Mouse (Mus musculus): ENCODE measurements around the gene Rwdd4a. TPM values are rescaled to one million over a fixed set of nuclear protein-coding genes. Genes with fewer than 3 reads are reported as not detected.

Rwdd4a gene
- polyA plus RNA-seq (2012; rRNA removed): 12.5 and 13.4 TPM in 2 replicates

DNA sequence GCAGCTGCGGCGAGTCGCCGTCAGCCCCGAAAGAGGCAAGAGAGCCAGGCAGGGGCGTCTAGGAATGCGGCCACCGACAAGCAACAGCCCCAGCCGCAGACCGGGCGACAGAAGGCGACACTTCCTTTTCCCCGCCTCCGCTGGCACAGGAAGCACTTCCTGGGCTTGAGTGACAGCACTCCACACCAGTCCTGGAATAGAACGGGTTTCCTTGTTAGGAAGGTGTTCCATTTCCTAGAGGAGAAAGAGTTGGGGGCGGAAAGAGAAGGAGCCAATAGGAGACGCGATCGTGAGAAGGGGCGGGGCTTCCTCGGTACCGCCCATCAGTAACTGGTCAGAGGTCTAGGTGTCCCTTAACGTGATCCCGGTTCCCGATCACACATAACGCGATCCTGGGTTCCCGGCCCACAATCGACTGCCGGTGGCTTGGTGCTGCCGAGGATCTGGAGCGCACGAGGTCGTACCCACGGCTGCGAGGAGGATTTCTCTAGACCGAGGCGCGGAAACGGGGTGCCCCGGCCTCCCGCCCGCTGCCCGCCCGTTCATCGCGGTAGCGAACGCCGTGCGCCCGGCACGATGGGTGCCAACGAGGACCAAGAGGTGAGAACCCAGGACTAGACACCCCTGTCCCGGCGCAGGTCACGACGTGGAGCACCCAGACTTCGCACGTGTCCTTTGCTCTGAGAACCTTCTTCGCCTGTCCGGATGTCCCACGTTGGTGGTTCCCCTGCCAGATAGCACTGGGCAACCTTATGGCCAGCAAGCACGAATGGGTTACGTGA lies at the start of gene Rwdd4a, which contains the start of gene Trappc11:
Rwdd4a (plus strand) TSS at position 321 of the 782 bp plus-strand sequence.
Trappc11 (minus strand) TSS at position 127 of the 782 bp plus-strand sequence.
- DNase-seq (ENCODE audit: low read depth): peak; percentile 89

DNA sequence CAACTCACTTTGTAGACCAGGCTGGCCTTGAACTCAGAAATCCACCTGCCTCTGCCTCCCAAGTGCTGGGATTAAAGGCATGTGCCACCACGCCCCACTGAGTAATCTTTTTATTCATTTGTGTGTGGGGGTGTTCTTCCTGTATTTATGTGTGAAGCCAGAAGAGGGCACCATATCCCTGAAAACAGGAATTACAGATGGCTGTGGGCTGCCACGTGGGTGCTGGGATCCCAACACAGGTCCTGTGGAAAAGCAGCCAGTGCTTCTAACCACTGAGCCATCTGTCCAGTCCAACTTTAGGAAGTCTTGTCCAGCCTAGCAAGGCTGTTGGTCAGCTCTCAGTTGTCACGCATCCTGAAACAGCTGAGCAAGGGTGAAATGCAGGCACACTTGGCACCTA lies 46.2 kb upstream of the Rwdd4a start:
- DNase-seq (ENCODE audit: low read depth): no peak

DNA sequence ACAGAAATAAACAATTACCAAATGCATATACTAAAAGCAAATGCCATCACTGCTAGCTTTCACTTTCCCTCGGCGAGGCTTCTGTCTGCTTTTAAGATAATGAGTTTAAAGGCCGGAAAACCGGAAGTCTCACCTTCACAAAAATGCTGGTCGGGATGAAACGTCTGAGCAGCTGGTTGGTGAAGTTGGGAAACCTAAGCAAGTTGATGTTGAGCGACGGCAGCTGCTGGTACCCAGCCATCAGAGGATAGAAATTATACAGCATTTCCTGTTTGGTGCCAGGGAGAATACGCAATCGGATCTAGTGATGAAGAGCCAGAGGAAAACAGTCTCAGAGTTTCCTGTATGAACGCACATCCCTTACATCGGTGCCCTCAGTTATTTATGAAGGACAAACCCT lies 40.4 kb upstream of the Rwdd4a start:
- DNase-seq (ENCODE audit: low read depth): no peak

DNA sequence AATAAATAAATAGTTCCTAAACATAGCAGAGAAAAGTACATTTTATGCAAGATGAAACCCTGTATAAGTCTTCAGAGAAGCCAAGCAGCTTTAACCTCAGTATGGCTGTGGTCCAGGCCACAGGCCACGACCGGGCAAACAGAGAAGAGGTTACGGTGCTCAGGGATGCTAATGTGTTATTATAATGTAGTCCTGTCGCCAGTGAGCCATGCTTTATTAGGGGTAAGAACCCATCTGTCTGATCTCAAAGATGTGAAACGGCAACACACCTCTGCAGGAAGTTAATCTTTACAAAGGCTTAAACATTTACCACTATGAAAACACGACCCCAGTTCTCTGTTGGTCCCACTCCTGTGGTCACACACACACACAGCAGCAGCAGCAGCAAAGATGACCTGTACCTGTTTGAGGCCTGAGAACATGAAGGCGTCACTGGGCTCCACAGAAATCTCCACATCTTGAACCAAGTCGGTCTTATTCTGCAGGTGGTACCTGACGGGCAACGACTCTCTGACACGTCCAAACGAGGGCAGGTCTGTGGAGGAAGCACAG lies 38.8 kb upstream of the Rwdd4a start:
- DNase-seq (ENCODE audit: low read depth): no peak

DNA sequence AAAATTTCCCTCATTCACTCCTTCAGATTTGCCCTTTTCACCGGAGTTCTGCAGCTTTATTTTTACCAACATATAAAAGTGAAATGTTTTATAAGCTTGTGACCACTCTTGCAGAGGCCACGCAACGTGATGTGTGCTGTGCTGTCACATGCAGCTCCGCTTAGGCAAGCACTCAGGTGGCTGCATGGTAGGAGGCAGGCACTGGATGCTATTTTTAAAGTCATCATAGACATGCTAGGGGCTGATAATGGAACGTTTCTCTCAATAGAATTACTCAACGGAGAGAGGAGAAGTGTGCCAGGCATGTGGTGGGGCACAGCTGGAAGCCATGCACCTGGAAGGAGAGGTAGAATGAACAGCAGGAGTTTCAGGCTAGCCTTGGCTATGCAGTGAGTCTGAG lies 38.0 kb upstream of the Rwdd4a start:
- DNase-seq (ENCODE audit: low read depth): no peak

DNA sequence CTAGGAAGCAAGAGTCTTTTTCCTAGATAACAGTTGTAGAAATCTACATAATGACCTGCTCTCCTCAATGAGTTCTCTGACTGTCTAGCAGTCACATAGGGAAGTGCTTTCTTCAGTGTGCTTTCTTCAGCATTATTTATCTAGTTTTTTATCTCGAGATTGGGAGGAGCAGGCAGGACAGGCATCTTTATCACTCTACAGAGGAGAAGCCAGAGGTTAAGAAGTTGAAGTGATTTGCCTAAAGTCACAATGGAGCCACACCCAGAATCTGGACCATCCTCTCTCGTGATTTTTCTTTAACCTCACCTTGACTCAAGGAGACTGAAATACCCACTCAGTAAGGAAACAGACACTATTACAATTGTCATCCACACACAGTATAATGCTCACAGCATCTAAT lies 31.5 kb upstream of the Rwdd4a start:
- DNase-seq (ENCODE audit: low read depth): no peak

DNA sequence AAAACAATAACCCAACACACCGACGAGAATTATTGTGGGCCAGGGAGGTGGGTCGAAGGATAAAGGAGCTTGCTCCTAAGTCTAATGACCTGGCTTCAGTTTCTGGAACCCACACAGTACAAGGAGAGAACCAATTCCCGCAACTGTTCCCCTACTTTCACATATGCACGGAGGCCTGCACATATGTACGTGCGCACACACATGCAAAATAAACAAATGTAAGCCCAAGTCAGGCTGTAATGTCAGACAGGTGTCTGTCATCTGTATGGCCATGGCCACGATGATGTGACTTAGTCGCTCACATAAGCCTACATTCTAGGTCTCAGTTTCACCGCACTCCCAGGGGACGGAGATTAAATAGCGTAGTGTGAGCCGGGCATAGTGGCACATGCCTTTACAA lies 30.9 kb upstream of the Rwdd4a start:
- DNase-seq (ENCODE audit: low read depth): no peak

DNA sequence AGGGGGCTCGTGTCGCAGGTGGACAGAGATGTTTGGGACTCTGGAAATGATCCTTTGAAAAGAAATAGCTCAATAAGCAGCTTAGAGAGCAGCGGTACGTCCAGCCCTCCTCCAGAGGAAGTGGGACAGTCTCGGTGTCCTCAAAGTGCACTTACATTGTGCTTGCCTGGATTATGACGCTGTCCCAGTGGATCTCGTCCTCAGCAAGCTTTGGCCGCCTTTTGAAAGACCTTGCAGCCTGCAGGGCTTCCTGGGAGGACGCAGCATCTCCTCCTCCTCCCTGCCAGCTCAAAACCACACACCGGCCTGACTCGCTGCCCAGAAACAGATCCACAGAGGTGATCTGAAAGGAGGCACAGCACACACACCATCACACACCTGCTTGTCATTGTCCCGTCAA lies 28.0 kb upstream of the Rwdd4a start:
- no peak for DNase-seq (ENCODE audit: low read depth)

DNA sequence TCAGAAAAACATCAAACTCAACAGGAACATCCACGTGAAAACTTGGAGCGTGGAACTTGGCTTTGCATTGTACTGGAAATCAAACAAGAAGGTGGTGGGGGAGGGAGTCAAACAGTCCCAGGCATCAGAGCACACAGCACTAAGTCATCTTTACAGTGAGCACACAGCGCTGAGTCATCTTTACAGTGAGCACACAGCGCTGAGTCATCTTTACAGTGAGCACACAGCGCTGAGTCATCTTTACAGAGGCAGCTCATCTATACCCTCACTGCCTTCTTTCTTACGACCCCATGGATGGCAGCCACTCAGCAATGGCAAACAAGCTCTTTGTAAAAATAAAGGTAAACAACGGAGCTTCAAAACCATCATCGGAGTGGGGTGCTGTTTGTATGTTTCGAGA lies 22.5 kb upstream of the Rwdd4a start:
- DNase-seq (ENCODE audit: low read depth): no peak

DNA sequence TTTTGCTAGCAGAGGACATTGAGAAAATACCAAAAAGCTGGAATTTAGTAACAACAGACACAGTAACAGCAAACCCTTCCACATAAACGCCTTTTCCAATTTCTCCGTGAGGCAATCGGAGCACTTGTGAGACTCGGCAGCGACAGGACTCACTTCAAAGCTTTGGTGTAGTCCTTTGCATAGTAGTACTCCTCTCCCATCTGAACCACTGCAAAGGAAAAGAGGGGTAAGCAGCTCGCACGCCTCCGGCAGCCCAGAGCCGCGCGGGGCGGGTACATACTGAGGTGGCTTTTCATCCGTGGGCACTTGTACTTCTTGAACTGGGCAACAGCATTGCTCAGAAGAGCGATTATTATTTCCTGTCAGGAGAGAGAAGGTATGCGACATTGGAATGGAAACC lies 19.9 kb upstream of the Rwdd4a start:
- DNase-seq (ENCODE audit: low read depth): no peak

DNA sequence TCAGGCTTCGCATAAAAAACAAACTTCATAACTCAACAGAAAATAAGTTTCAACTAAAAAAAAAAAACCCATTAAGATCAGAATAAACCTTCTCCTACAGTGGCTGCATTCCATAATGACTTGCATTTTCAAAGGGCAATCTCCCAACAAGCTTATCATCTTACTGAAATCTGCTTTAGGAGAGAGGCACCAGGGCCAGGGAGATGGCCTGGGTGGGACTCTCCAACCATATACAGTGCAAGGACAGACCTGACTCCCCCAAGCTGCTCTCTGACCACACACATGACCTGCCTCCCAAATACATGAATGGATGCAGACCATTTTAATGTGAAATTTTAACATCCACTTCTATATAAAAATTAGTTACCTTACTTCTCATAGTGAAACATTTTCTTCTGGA lies 5.4 kb upstream of the Rwdd4a start:
- DNase-seq (ENCODE audit: low read depth): no peak

DNA sequence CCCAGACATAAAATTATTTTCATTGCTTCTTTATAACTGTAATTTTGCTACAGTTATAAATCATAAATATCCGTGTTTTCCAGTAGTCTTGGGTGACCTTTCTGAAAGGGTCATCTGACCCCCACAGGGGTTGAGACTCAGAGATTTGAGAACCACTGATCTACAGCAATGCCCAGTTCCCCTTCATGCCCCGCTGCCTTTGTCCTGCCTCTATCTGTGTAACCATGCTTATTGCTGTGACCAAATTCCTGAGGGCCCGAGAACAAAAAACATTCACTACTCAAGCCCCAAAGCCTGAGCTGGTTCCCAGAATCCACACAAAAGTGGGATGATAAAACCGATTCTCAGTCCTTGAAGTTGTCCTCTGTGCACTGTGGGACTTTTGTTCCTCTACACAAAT lies 4.9 kb downstream of the Rwdd4a start:
- DNase-seq (ENCODE audit: low read depth): no peak

DNA sequence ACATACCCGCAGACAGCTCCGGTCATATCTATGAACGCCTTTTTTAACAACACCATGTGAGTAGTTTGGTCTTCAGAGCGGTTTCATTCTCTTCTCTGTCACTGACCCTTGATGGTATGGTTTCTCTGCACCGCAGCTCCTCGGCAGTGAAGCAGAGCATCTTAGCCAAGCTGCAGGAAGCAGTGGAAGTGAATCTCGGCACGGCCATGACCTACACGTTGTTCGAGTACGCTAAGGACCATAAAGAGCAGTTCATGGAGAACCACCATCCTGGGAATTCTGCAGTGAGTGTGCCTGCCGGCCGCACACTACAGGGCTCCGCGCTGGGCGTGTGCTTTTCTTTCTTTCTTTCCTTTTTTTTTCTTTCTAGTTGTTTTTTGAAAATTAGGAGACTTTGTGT lies 9.3 kb downstream of the Rwdd4a start:
- no peak for DNase-seq (ENCODE audit: low read depth)

DNA sequence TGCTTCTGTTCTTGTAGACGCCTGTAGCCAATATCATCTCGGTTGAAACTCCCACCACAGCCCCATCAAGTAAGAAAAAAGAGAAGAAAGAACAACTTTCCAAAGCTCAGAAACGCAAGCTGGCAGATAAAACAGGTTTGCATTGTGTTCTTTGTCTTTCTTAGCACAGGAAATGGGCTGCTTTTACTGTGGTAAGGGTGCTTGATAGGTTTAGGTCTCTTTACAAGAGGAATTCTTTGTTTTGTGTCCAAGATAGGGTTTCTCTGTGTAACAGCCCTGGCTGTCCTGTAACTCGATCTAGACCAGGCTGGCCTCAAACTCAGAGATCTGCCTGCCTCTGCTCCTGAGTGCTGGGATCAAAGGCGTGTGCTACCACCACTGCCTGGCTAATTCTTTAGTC lies 10.6 kb downstream of the Rwdd4a start:
- DNase-seq (ENCODE audit: low read depth): no peak

DNA sequence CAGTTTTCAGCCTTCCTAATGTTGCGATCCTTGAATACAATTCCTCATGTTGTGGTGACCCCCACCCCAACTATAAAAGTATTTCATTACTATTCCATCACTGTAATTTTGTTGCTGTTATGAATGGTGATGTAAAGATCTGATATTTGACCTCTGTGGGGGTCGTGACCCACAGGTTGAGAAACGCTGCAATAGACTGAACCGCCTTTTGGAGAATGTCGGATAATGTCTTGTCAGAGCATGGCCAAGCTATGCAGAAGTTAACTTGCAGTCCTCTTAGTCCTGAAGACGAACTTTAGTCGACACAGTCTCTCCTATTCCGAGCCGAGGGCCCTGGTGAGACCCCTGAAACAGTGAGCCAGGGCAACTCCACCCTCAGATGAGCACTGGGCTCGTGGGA lies 13.6 kb downstream of the Rwdd4a start:
- no peak for DNase-seq (ENCODE audit: low read depth)

DNA sequence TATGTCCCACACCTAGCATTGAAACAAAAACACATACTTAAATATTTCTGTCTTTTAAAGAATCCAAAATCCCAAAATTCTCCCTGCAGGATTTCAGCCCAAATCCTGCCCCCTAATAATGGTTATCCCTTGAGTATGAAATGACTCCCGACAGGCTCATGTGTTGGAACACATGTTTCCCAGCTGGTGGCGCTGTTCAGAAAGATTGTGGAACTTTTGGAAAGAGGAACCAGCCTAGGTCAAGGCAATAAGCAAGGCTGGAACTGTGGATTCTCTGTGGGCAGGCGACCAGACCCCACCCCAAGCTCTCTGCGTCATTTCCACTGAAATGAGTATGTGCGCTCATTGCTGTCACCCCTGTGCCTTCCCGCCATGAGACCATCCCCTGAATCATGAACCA lies 20.1 kb downstream of the Rwdd4a start:
- DNase-seq (ENCODE audit: low read depth): no peak

DNA sequence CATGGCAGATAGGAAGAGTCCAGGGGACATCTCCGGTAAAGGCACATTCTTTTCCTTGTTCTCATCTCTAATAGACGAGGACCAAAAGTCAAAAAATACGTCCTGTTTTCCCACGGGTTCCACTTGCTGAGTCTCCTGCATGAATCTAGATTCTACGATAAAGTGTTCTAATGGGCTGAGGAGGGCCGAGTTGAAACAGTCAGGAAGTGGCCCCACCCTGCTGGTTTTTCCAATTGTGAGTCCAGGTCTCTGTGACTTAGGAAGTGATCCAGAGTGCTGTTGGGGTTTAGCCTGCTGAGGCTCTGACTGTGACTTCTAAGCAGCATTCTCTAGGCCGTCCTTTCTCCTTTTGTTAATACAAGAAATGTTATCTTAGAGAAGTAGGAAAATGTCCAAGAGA lies 23.0 kb downstream of the Rwdd4a start:
- DNase-seq (ENCODE audit: low read depth): no peak

DNA sequence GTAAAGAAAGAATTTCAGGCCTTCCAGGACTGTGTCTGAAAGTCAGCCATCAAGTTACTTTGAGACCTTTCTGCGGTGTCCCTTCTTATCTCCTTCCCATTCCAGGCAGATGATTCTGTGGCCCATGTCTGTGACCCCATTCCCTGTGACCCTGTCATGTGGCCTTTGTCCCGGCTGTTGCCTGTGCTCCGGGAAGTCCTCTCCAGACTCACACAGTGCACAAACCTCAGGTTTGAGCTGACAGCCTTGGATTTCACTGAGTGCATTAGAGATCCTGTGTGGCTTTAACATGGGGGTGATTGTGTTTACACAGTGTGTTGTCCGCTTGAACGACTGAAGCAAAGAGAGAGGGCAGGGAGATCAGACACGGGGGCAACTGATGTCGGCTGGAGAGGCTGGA lies 24.8 kb downstream of the Rwdd4a start:
- no peak for DNase-seq (ENCODE audit: low read depth)

DNA sequence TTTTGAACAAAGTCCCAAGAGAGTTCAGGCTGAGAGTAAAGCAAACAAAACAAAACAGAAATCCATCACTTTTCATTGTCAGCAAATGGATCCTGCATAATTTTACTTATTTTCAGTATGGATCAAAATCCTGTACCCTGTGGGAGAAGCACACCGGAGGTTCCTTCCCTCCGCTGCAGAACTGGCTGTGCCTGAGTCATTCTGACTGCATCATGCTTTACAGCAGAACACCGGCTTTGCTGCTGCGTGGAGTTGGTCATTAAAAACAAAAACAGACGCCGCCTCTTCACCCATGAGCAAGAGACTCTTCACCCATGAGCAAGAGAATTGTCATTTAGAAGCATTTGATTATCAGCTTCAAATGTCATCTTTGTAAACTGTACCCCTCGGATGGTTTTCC lies 27.3 kb downstream of the Rwdd4a start:
- no peak for DNase-seq (ENCODE audit: low read depth)

DNA sequence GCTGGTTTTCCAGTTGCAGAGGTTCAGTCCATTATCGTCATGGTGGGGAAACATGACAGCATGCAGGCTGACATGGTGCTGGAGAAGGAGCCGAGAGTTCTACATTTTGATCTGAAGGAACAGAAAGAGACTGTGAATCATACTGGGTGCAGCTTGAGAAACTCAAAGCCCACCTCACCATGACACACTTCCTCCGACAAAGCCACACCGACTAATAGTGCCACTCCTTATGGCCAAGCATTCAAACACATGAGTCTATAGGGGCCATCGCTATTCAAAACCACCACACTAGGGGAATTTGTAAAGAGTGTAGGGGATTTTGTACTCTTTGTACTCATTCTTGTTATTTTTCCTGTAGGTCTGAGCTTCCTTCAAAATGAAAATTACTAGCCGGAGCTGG lies 33.1 kb downstream of the Rwdd4a start:
- DNase-seq (ENCODE audit: low read depth): no peak

DNA sequence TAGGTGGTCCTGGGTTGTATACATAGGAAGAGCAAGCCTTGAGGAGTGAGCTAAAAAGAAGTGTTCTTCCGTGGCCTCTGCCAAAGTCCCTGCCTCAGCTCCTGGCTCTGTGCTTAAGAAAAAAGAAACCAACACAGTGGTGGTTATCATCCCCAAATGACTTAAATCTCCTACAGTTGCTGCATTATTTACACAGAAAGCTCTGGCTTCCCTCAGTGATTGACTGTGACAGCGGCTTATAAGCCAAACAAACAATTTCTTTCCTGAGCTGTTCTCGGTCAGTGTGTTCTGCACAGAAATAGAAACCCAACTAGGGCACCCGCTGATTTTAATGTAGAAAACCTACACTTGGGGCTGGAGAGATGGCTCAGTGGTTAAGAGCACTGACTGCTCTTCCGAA lies 34.6 kb downstream of the Rwdd4a start:
- DNase-seq (ENCODE audit: low read depth): no peak

DNA sequence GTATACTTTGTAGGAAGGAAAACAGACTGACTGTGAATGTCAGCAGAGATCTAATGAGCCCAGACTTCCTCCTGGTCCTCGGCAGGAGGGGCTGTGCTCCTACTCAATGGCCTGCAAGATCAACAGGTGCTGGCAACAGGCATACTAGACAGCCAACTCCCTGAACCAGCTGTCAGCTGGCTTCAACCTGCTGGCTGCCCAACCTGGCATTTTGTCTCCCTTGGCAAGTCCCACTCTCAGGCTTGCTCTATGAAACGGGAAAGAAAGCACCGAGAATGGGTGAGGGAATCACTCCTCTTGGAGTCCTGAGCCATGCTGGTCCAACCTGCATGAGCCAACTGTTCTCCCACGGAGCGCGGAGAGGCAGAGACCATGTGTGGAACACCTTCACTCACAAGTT lies 36.7 kb downstream of the Rwdd4a start:
- no peak for DNase-seq (ENCODE audit: low read depth)

DNA sequence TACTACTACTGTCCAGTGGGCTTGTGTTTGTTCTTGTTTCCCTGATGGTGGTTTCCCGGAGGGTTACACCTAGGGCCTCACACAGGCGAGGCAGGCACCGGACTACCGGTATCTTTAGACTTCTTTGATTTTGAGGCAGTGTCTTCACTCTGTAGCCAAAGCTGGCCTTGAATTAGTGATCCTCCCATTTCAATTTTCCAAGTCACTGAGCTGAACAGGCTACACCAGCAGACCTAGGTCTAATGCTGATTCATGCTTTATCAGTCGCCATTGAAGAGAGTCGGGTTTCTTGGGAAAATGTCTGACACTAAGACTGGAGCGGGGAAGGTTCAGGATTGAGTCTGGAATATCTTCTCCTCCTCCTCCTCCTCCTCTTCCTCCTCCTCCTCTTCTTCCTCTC lies 40.0 kb downstream of the Rwdd4a start:
- DNase-seq (ENCODE audit: low read depth): no peak

DNA sequence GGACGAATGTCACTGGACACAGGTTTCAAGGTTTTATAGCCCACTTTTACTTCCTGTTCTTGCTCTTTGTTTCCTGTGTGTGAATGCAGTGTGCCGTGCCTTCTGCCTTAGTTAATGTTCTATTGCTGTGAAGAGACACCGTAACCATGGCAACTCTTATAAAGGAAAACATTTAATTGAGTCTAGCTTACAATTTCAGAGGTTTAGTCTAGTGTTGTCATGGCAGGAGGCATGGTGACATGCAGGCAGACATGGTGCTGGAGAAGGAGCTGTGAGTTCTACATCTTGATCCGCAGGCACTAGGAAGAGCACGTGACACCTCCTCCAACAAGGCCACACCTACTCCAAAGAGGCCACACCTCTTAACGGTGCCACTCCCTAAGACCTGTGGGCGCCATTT lies 48.0 kb downstream of the Rwdd4a start:
- DNase-seq (ENCODE audit: low read depth): no peak

All from gonadal fat pad, adult 2 months (tissue).